Mouse (Mus musculus): Measurements from ENCODE around the gene Ppt2. TPM values are rescaled to one million over a fixed set of nuclear protein-coding genes. Genes with fewer than 3 reads are reported as not detected.
A peak's percentile ranks its signal among the peaks of the same experiment; 100 is the strongest.

Ppt2 gene
- polyA plus RNA-seq, 1 experiment from 2014 or later, result 22.1 TPM

- Histone ChIP-seq H3K27ac (peak within 1 kb of the TSS; percentile 89), H3K9me3 (no peaks in the 10 kb centered on the region), H3K4me3 (peak within 1 kb of the TSS; percentile 80), H3K36me3 (replicated peaks) (peaks cover 11% of the 10 kb centered on the region), H3K4me1 (peaks cover 72% of the 10 kb centered on the region), H3K27me3 (ENCODE audit: poor library complexity, severe bottlenecking) (peaks cover 61% of the 10 kb centered on the region)
- peak; percentile 53 for DNase-seq (ENCODE audit: extremely low spot score, low spot score)
- WGBS, result under 1% methylated on average over 16 of the region's 16 CpGs
Measured at GRCm38 (mm10) chr17:34629221-34629751, 976 bp upstream of the Ppt2 start, which contains the start of gene Prrt1. Gene Prrt1, plus strand, starts transcription at chr17:34629533.

DNA sequence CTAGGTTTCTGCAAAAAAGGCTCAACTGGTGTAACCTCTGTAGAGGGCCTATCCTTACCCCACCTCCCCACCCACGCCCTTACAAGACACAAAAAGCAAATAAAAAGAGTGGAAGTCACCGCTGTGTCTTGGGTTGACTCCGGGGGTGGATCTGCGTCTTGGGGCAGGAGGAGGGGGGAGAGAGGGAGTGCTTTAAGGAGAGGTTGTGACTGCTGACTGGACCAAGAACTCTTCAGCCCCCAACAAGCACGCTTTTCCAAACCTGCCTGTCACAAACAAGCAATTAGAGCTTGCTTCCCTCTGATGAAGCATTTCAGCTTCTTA lies 296 bp upstream of the Ppt2 start:
- DNase-seq (ENCODE audit: extremely low spot score, low spot score), result no peak
- Histone ChIP-seq H3K27ac (peak overlapping the region; percentile 89), H3K4me1 (peaks cover 72% of the 10 kb centered on the region), H3K27me3 (ENCODE audit: poor library complexity, severe bottlenecking) (peaks cover 56% of the 10 kb centered on the region), H3K9me3 (no peaks in the 10 kb centered on the region), H3K36me3 (replicated peaks) (peaks cover 15% of the 10 kb centered on the region), H3K4me3 (peak overlapping the region; percentile 80)
- WGBS, result 12% methylated on average over 5 of the region's 5 CpGs

GRCm38 (mm10) chr17:34627093-34627942 lies 992 bp downstream of the Ppt2 start:
- Histone ChIP-seq H3K4me1 (peaks cover 63% of the 10 kb centered on the region), H3K4me3 (peak overlapping the region; percentile 80)

GRCm38 (mm10) chr17:34626773-34627092 lies 1.6 kb downstream of the Ppt2 start:
- peak overlapping the region; percentile 89 for H3K27ac ChIP-seq
- H3K4me1 ChIP-seq, result peaks cover 57% of the 10 kb centered on the region
- peaks cover 34% of the 10 kb centered on the region for H3K36me3 ChIP-seq (replicated peaks)
- no peaks in the 10 kb centered on the region for H3K9me3 ChIP-seq
- DNase-seq (ENCODE audit: extremely low spot score, low spot score), result peak; percentile 61
- peak overlapping the region; percentile 80 for H3K4me3 ChIP-seq
- H3K27me3 ChIP-seq (ENCODE audit: poor library complexity, severe bottlenecking), result peaks cover 38% of the 10 kb centered on the region
- WGBS, result under 1% methylated on average over 18 of the region's 18 CpGs

More at GRCm38 (mm10) chr17:34627093-34627942, 992 bp downstream of the Ppt2 start:
- Histone ChIP-seq H3K9me3 (no peaks in the 10 kb centered on the region), H3K27me3 (ENCODE audit: poor library complexity, severe bottlenecking) (peaks cover 44% of the 10 kb centered on the region), H3K36me3 (replicated peaks) (peaks cover 28% of the 10 kb centered on the region), H3K27ac (peak overlapping the region; percentile 89)
- under 1% methylated on average over 44 of the region's 45 CpGs for WGBS
- DNase-seq (ENCODE audit: extremely low spot score, low spot score), result peak; percentile 92

DNA sequence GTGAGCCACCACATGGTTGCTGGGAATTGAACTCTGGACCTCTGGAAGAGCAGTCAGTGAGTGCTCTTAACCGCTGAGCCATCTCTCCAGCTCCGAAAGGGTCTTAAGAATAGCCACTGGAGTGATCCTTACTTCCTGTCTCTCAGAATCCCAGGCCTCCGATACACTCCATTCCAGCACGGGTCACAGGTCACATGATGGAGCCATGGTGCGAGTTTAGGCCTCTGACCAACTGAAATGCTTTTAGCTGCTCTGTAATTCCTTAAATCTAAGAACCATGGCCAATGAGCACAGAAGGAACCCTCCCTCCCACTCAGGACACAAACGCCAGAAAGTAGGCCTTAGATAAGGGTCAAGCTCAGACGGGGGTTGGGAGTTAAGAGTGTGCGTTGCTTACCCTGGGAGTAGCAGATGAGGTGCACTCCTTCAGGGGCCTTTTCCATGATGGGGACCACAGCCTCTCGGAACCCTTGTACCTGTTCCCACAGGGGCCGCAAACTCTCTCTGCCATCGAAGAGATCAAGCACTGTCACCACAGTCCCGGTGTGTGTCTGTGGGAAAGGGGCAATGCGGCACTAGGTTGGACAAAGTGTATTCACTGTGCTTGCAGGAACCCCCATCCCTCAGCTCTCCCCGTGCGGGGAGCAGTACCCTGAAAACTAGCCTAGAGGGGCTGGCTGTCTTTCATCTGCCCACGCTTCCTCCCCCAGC lies 2.1 kb downstream of the Ppt2 start:
- Histone ChIP-seq H3K4me1 (peaks cover 52% of the 10 kb centered on the region), H3K36me3 (replicated peaks) (peaks cover 39% of the 10 kb centered on the region), H3K9me3 (no peaks in the 10 kb centered on the region), H3K27ac (peak overlapping the region; percentile 89), H3K4me3 (peak overlapping the region; percentile 80), H3K27me3 (ENCODE audit: poor library complexity, severe bottlenecking) (peaks cover 33% of the 10 kb centered on the region)
- no peak for DNase-seq (ENCODE audit: extremely low spot score, low spot score)
- WGBS, result 53% methylated on average over 16 of the region's 16 CpGs

- H3K36me3 ChIP-seq (replicated peaks), result peaks cover 47% of the 10 kb centered on the region
- H3K9me3 ChIP-seq, result no peaks in the 10 kb centered on the region
- no peak overlapping the region for H3K4me3 ChIP-seq
- H3K4me1 ChIP-seq, result peaks cover 39% of the 10 kb centered on the region
- H3K27ac ChIP-seq, result no peak overlapping the region
- WGBS, result 97% methylated on average over 3 of the region's 3 CpGs
- no peak for DNase-seq (ENCODE audit: extremely low spot score, low spot score)
- H3K27me3 ChIP-seq (ENCODE audit: poor library complexity, severe bottlenecking), result peaks cover 20% of the 10 kb centered on the region
Measured at GRCm38 (mm10) chr17:34624981-34625380, 3.3 kb downstream of the Ppt2 start.

DNA sequence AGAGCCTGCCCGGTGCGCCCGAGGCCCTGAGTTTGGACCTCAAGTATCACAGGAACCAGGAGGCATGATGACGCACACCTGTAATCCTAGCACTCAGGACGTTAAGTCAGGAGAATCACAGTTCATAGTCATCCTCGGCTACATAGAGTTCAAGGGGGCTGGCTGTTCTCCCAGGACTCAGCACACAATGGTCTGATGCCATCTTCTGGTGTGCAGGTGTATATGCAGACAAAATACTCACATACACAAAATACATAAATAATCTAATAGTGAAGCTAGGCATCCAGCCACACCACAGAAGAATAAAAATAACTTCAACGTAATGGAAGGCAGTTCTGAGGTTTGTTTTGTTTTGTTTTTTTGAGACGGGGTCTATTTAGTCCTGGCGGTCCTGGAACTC lies 5.1 kb downstream of the Ppt2 start:
- Histone ChIP-seq H3K4me1 (peaks cover 21% of the 10 kb centered on the region), H3K27me3 (ENCODE audit: poor library complexity, severe bottlenecking) (peaks cover 2% of the 10 kb centered on the region; the same call in 1 of the 2 replicates), H3K9me3 (no peaks in the 10 kb centered on the region), H3K36me3 (replicated peaks) (peaks cover 47% of the 10 kb centered on the region), H3K27ac (no peak overlapping the region), H3K4me3 (no peak overlapping the region)
- no peak for DNase-seq (ENCODE audit: extremely low spot score, low spot score)
- 90% methylated on average over 9 of the region's 9 CpGs for WGBS

DNA sequence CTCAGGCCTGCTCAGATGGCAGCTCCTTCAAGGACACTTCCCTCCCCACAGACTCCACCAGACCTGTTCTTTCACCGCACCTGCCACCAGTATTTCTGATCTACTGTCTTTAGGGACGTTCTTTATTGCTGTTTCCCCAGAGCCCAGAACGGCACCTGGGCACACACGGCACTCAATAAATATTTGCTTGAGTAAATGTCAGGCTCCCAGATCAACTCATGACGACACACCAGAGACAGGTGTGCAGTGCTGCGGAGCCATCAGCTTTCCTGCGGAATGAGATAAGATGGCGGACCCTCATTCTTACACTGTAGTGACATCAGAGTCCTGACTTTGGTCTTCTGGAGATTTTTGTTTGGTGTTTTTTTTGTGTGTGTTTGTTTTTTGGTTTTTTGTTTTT lies 7.3 kb downstream of the Ppt2 start:
- no peak for DNase-seq (ENCODE audit: extremely low spot score, low spot score)
- Histone ChIP-seq H3K4me3 (no peak overlapping the region), H3K27me3 (ENCODE audit: poor library complexity, severe bottlenecking) (no peaks in the 10 kb centered on the region), H3K36me3 (replicated peaks) (peaks cover 62% of the 10 kb centered on the region), H3K27ac (no peak overlapping the region), H3K4me1 (peaks cover 13% of the 10 kb centered on the region), H3K9me3 (no peaks in the 10 kb centered on the region)
- WGBS, result 93% methylated on average over 8 of the region's 8 CpGs

DNA sequence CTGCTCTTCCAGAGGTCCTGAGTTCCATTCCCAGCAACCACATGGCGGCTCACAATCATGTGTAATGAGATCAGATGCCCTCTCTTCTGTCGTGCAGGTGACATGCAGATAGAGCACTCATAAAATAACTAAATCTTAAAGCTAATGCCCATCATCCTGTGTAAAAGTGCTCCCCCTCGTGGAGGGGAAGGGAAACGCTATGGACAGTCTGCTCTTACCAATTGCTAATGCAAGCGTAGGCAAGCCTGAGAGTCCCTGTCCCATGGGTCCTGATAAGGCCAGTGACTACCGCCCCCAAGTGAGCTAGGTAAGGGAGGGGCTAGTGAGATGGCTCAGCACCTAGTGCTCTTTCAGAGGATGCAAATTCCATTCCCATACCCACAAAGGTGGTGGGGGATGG lies 9.3 kb downstream of the Ppt2 start:
- Histone ChIP-seq H3K4me3 (no peak overlapping the region), H3K27me3 (ENCODE audit: poor library complexity, severe bottlenecking) (no peaks in the 10 kb centered on the region), H3K9me3 (no peaks in the 10 kb centered on the region), H3K27ac (no peak overlapping the region), H3K36me3 (replicated peaks) (peaks cover 70% of the 10 kb centered on the region), H3K4me1 (peaks cover 14% of the 10 kb centered on the region)
- DNase-seq (ENCODE audit: extremely low spot score, low spot score), result no peak
- WGBS, result 19% methylated on average over 6 of the region's 6 CpGs

- H3K27ac ChIP-seq, result peak within 1 kb of the TSS; percentile 56; the same call in 1 of the 2 replicates
- peaks cover 70% of the 10 kb centered on the region for H3K36me3 ChIP-seq (replicated peaks)
- H3K27me3 ChIP-seq (ENCODE audit: poor library complexity, severe bottlenecking), result no peaks in the 10 kb centered on the region
- WGBS, result 65% methylated on average over 6 of the region's 6 CpGs
- peaks cover 14% of the 10 kb centered on the region for H3K4me1 ChIP-seq
- H3K9me3 ChIP-seq, result no peaks in the 10 kb centered on the region
- H3K4me3 ChIP-seq, result peak within 1 kb of the TSS; percentile 0; the same call in 1 of the 2 replicates
- DNase-seq (ENCODE audit: extremely low spot score, low spot score), result no peak
Measured at GRCm38 (mm10) chr17:34615871-34616270, 12.4 kb downstream of the Ppt2 start, which contains the start of gene Egfl8. Gene Egfl8, minus strand, starts transcription at chr17:34615971.

GRCm38 (mm10) chr17:34613830-34614229 lies 14.5 kb downstream of the Ppt2 start:
- no peak overlapping the region for H3K27ac ChIP-seq
- DNase-seq (ENCODE audit: extremely low spot score, low spot score), result no peak
- H3K9me3 ChIP-seq, result no peaks in the 10 kb centered on the region
- 92% methylated on average over 10 of the region's 10 CpGs for WGBS
- peaks cover 15% of the 10 kb centered on the region for H3K4me1 ChIP-seq
- no peaks in the 10 kb centered on the region for H3K27me3 ChIP-seq (ENCODE audit: poor library complexity, severe bottlenecking)
- no peak overlapping the region for H3K4me3 ChIP-seq
- peaks cover 78% of the 10 kb centered on the region for H3K36me3 ChIP-seq (replicated peaks)

- Histone ChIP-seq H3K36me3 (replicated peaks) (peaks cover 85% of the 10 kb centered on the region), H3K4me3 (no peak overlapping the region), H3K27me3 (ENCODE audit: poor library complexity, severe bottlenecking) (no peaks in the 10 kb centered on the region), H3K4me1 (peaks cover 22% of the 10 kb centered on the region), H3K9me3 (no peaks in the 10 kb centered on the region), H3K27ac (no peak overlapping the region)
- DNase-seq (ENCODE audit: extremely low spot score, low spot score), result no peak
- WGBS, result 86% methylated on average over 11 of the region's 11 CpGs
Measured at GRCm38 (mm10) chr17:34613054-34613645, 15.2 kb downstream of the Ppt2 start.
